Mouse (Mus musculus) olfactory bulb, adult 2 months (tissue): ENCODE measurements around the gene Marc1. TPM values are rescaled to one million over a fixed set of nuclear protein-coding genes. Genes with fewer than 3 reads are reported as not detected.

ENCODE experiments used
- H3K27ac ChIP-seq: fragments of 200-500 bp; 2 replicates; pipeline ENCODE4 v1.5.1; 2012; ENCODE audit warnings: low read depth, low read length; ENCODE audit not compliant: insufficient read depth
- H3K4me1 ChIP-seq: fragments of 200-500 bp; 2 replicates; pipeline ENCODE4 v1.6.1; 2012; ENCODE audit warnings: low read length; ENCODE audit not compliant: control insufficient read depth, insufficient read depth
- H3K4me3 ChIP-seq: fragments of 200-500 bp; 2 replicates; pipeline ENCODE4 v1.5.1; 2012; ENCODE audit warnings: mild to moderate bottlenecking, low read depth, low read length, moderate library complexity; ENCODE audit not compliant: insufficient read depth
- CTCF ChIP-seq: fragments of 200-500 bp; IDR thresholded peaks from 2 replicates; pipeline ENCODE4 v1.5.1; 2012; ENCODE audit warnings: low read depth, mild to moderate bottlenecking, low read length, moderate library complexity; ENCODE audit not compliant: insufficient read depth
- POLR2A ChIP-seq: fragments of 200-500 bp; IDR thresholded peaks from 2 replicates; pipeline ENCODE4 v1.6.1; 2012; ENCODE audit warnings: mild to moderate bottlenecking, low read depth, low read length, moderate library complexity; ENCODE audit not compliant: insufficient read depth
- WGBS: fragments of 180-500 bp; shearing (Covaris S2); methylation state at CpG from one replicate; pipeline ENCODE4 v1.1.7; 2018; 5-methylcytosine and 5-hydroxymethylcytosine counted together
- polyA plus RNA-seq: library from polyadenylated mRNA; stranded (reverse); fragments of >200 nt; gene quantifications from 2 replicates; pipeline ENCODE4 v1.2.4, GENCODE M21; 2012; ENCODE audit warnings: low replicate concordance; ENCODE audit not compliant: missing spikeins, insufficient read depth, insufficient read length

Gene Marc1
- polyA plus RNA-seq, result not detected in 2 replicates

DNA sequence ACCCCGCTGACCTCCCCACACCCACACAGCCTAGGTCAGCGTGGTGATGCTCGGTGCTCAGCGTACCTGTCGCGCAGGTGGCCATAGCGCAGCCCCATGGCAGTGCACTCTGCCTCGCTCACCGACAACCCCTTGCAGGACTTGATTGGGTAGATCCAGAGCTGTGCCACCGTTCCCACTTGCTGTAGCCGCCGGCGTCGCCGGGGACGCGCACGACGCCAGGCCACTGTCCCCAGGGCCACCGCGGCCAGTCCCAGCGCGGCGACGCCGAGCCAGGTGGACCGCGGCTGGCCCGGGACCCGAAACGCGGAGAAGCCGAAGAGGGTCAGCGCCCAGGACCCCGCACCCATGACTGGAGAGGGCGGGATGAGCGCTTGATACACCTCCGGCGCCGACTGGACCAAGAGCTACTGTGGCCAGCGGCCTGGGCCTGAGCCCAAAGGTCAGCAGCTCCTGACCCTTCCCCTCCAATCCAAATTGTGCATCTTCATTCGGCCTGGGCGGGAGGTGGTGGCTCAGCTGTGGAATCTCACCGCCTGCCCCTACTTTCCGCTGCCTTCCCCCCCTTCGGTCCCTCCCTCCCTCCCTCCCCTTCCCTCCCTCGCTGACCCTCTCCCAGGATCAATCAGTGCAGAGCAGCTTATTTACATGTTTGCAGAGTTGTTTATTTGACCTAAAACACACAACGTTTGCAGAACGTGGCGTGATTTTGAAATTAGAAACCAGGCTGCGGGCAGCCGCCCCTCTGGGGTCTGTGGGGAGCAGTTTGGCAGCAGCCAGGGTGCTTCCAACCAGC is at the start of gene Marc1:
Marc1 (minus strand) TSS at position 534 of the 796 bp plus-strand sequence.
- Histone ChIP-seq H3K4me3 (peak within 1 kb of the TSS; percentile 9), H3K4me1 (peaks cover 7% of the 10 kb centered on the region), H3K27ac (no peak within 1 kb of the TSS)
- 12% methylated on average over 52 of the region's 52 CpGs for WGBS
- no peak for TF ChIP-seq CTCF
- no peak for TF ChIP-seq POLR2A

DNA sequence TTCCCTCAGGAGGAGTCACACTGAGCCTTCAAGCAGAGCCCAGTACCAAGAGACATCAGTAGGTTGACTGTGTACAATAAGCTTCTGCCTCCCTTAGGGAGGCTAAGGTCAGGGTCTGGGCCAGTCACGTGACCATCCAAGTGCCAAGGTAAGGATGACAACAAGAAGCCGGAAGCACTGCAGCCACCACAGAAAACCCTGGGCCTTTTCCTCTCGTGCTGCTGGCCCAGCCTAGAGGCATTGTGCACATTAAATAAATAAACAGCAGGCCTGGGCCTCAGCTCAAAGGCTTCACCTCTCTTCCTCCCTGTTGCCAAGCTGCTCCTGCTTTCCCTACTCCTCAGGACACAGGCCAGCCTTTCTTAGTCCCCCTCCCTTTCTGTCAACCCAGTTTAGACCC is 49.2 kb upstream of the Marc1 start:
- peaks cover 13% of the 10 kb centered on the region for H3K4me1 ChIP-seq
- H3K27ac ChIP-seq, result no peak overlapping the region
- H3K4me3 ChIP-seq, result no peak overlapping the region
- 67% methylated on average over 3 of the region's 3 CpGs for WGBS
- no peak for TF ChIP-seq POLR2A
- no peak for TF ChIP-seq CTCF

DNA sequence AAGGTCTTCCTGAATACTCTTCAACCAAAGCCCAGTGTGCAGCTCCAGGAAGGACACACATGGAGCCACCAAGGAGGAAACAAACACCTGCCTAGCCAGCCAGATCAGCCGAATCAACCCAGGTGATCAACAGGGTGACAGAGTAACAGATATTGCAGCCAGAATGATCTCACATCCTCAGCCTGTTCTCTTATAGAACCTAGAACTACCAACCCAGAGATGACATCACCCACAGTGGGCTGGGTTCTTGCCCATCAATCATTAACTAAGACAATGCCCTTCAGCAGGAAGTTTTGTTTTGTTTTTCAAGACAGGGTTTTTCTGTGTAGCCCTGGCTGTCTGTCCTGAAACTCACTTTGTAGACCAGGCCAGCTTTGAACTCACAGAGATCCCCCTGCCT is 47.1 kb upstream of the Marc1 start:
- Histone ChIP-seq H3K27ac (no peak overlapping the region), H3K4me3 (no peak overlapping the region), H3K4me1 (peaks cover 17% of the 10 kb centered on the region)
- no peak for TF ChIP-seq POLR2A
- 82% methylated on average over 1 of the region's 1 CpGs for WGBS

DNA sequence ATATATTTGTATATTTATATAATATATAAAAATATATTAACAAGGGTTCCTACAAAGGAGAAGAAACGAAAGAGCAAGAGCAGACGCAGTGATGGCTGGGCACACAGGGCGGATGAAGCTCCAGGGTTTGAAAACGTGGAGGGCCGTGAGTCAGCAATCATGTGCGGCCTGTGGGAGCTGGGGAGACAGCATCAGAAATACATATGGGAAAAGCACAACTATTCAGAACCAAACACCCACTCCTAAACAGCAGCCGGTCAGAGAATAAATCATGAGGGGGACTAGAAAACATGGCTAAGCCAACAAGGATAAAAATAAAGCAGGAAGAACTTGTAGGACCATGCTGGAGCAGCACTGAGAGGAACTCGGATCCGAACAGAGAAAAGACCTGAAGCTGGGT is 46.1 kb upstream of the Marc1 start:
- WGBS, result 63% methylated on average over 9 of the region's 9 CpGs
- Histone ChIP-seq H3K4me3 (no peak overlapping the region), H3K27ac (no peak overlapping the region), H3K4me1 (peaks cover 21% of the 10 kb centered on the region)
- TF ChIP-seq POLR2A, result no peak

DNA sequence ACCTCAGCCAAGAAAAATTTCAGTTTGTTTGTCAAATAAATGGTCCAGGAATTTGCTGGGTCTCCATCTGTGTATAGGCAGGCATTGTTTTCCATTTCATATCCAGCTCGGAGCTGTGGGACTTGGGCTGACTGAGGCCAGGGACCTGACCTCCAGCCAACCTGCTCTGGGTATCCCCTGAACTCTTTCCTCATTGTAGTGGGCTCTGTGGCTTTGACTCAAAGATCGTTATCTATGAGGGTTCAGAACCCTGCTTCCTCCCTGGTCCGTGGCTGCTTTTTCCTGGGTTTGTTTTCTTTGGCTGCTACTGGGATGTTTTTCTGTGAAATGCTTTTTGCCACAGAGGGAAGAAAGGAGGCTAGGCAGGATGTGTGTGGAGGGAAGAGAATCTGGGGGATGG is 42.8 kb upstream of the Marc1 start:
- Histone ChIP-seq H3K27ac (no peak overlapping the region), H3K4me3 (no peak overlapping the region), H3K4me1 (peaks cover 14% of the 10 kb centered on the region)
- no peak for TF ChIP-seq CTCF
- no peak for TF ChIP-seq POLR2A
- 59% methylated on average over 3 of the region's 3 CpGs for WGBS

DNA sequence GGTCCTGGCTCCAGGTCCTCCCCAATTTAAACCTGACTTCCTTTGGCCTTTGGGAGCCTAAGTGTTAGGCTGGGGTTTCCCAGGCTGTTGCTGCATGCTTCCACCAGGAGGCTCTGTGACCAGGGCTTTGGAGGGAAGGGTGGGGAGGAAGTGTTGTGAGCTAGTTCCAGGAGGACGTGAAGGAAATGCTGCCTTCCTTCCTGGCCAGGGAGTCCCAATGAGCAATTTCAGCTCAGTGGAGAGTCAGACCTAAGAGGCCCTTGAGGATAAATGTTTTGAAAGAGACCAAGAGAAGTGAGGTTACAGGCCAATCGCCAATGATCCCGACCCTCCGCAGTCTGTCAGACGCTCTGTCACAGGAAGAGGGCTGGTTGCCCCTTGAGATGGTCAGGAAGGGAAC is 42.2 kb upstream of the Marc1 start:
- no peak overlapping the region for H3K4me3 ChIP-seq
- WGBS, result 44% methylated on average over 5 of the region's 5 CpGs
- peaks cover 14% of the 10 kb centered on the region for H3K4me1 ChIP-seq
- no peak overlapping the region for H3K27ac ChIP-seq
- TF ChIP-seq POLR2A (no peak), CTCF (peak; percentile 54; the same call in 1 of the 2 replicates)

DNA sequence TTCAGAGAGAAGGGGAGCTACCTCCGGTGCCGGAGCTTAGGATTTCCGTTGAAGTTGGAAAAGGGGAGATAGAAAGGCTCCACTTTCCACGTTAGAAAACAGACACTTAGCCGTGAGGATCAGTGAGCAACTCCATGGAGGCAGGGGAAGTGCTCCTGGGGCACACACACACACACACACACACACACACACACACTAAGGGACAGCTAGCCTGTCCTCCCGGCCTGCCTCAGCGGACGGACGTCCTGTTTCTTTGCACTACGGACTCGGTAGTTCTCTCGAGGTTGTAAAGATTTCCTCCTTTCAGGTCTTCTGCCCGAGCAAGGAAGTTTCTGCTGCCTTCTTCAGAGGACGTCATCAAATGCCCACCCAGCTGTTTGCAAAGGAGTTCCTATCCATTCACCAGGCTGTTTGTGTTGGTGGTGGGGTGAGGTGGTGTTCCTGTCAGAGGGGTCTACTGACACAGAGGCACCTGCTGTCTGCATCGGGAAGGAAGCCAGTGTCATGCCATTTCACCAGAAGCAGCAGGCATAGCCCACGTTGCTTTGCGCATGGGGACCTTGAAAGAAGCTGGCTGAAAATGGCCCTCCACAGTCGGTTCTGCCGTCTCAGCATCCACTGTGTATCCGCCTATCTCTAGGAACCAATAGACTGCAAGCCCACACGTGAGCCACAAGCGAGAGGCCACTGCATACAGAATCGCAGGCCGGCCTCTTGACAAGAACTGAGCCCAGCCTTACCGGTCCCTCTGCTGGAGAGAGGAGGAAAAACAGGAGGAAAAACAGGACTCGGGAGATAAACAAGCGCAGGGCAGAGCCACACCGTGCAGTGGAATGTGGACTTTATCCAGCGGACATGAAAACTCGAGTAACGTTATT is 40.9 kb upstream of the Marc1 start:
- no peak overlapping the region; the same call in 1 of the 2 replicates for H3K4me3 ChIP-seq

DNA sequence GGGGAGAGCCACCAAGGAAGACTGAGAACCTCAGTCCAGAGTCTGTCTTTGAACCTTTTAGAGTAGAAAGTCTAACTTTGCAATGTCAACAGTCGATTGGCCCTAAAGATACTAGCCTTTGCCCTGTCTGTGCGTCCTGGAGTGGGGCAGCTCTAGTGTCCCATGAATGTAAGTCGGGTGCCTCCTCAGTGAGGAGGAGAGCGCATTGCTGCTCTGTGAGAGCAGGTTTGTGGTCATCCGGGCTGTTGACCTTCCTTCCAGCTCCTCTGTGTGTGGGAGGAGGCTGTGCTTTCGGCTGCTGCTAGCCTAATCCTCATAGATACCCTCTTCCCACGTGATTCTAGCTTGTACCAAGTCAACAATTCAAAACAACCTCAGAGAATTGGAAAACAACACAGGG is 40.1 kb upstream of the Marc1 start:
- no peak for TF ChIP-seq POLR2A
- TF ChIP-seq CTCF, result no peak
- WGBS, result 74% methylated on average over 7 of the region's 7 CpGs
- Histone ChIP-seq H3K27ac (no peak overlapping the region), H3K4me1 (peaks cover 16% of the 10 kb centered on the region), H3K4me3 (no peak overlapping the region)

More for the DNA sequence above, 40.9 kb upstream of the Marc1 start:
- peak overlapping the region; percentile 13; the same call in 1 of the 2 replicates for H3K27ac ChIP-seq
- H3K4me1 ChIP-seq, result peaks cover 14% of the 10 kb centered on the region
- peak; percentile 66; the same call in 1 of the 2 replicates for TF ChIP-seq CTCF
- TF ChIP-seq POLR2A, result no peak
- 22% methylated on average over 31 of the region's 31 CpGs for WGBS

DNA sequence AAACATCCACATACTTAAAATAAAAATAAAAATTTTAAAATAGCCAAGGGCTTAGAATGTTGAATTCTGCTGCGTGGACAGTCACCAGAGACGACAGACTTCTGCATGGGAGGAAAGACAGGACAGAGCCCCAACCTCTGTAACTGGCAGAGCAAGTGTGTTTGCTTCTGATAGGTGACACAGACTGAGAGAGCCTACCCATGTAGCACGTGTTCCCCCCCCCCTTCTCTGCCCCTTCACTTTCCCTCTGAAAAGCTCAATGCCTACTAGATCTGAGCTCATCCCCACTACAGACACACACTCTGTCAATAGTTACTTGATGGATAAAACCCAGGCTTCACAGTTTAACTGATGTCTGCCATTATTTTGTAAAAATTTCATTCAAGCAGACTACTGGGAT is 35.9 kb upstream of the Marc1 start:
- Histone ChIP-seq H3K4me3 (no peak overlapping the region), H3K27ac (no peak overlapping the region), H3K4me1 (peaks cover 8% of the 10 kb centered on the region)
- 52% methylated on average over 3 of the region's 3 CpGs for WGBS
- TF ChIP-seq POLR2A (no peak), CTCF (no peak)
